Mouse (Mus musculus) megakaryocyte, embryonic 14.5 days (primary cell): Measurements from ENCODE around the gene Prkra. TPM values are rescaled to one million over a fixed set of nuclear protein-coding genes. Genes with fewer than 3 reads are reported as not detected.

Experiments
- H3K27me3 ChIP-seq: replicated peaks from 2 replicates; pipeline ENCODE3; 2012; ENCODE audit warnings: inconsistent platforms
- H3K36me3 ChIP-seq: replicated peaks from 2 replicates; pipeline ENCODE3; 2012; ENCODE audit warnings: low read length, inconsistent platforms, mixed read lengths
- H3K4me1 ChIP-seq: 2 replicates; pipeline ENCODE4 v1.6.1; 2012; ENCODE audit warnings: inconsistent platforms
- H3K4me3 ChIP-seq: replicated peaks from 2 replicates; pipeline ENCODE3; 2012; ENCODE audit warnings: moderate library complexity, mild to moderate bottlenecking, inconsistent platforms
- H3K9me3 ChIP-seq: 2 replicates; pipeline ENCODE4 v1.6.1; 2012; ENCODE audit warnings: inconsistent platforms
- FLI1 ChIP-seq: IDR thresholded peaks from 2 replicates; pipeline ENCODE4 v1.6.1; 2012; ENCODE audit warnings: low read length, inconsistent platforms, mixed read lengths
- GATA1 ChIP-seq: IDR thresholded peaks from 3 replicates; pipeline ENCODE4 v1.6.1; 2012; ENCODE audit warnings: mixed read lengths, low read length, inconsistent platforms, borderline replicate concordance
- polyA plus RNA-seq: library from polyadenylated mRNA; stranded (reverse); fragments of >175 nt; gene quantifications from 2 replicates; pipeline ENCODE4 v1.2.3, GENCODE M21; 2012; ENCODE audit warnings: low replicate concordance; ENCODE audit not compliant: insufficient read depth

The Prkra gene
- polyA plus RNA-seq, 1 experiment: 12.2 TPM

- Histone ChIP-seq H3K4me1 (no peaks in the 10 kb centered on the region), H3K36me3 (peaks cover 36% of the 10 kb centered on the region), H3K9me3 (peaks cover 26% of the 10 kb centered on the region), H3K4me3 (no peak overlapping the region), H3K27me3 (no peaks in the 10 kb centered on the region)
- TF ChIP-seq GATA1: no peak
- no peak for TF ChIP-seq FLI1
Observed at GRCm38 (mm10) chr2:76621724-76622123, 26.1 kb downstream of the Prkra start.

- no peaks in the 10 kb centered on the region for H3K4me1 ChIP-seq
- no peak for TF ChIP-seq FLI1
- no peak for TF ChIP-seq GATA1
Observed at GRCm38 (mm10) chr2:76620188-76620587, 27.6 kb downstream of the Prkra start.

GRCm38 (mm10) chr2:76618078-76618477 is 29.7 kb downstream of the Prkra start:
- no peaks in the 10 kb centered on the region for H3K4me1 ChIP-seq
- no peaks in the 10 kb centered on the region for H3K27me3 ChIP-seq
- no peak overlapping the region for H3K4me3 ChIP-seq
- H3K36me3 ChIP-seq: peaks cover 7% of the 10 kb centered on the region
- H3K9me3 ChIP-seq: 0 out of 2 replicates have a peak, but pooled peaks cover 6% of the 10 kb centered on the region
- no peak for TF ChIP-seq FLI1

More at GRCm38 (mm10) chr2:76620188-76620587, 27.6 kb downstream of the Prkra start:
- Histone ChIP-seq H3K9me3 (peaks cover 12% of the 10 kb centered on the region), H3K27me3 (no peaks in the 10 kb centered on the region), H3K36me3 (peaks cover 24% of the 10 kb centered on the region), H3K4me3 (no peak overlapping the region)

GRCm38 (mm10) chr2:76611996-76612395 is 35.8 kb downstream of the Prkra start:
- Histone ChIP-seq H3K27me3 (no peaks in the 10 kb centered on the region), H3K4me3 (no peak overlapping the region), H3K36me3 (no peaks in the 10 kb centered on the region), H3K4me1 (no peaks in the 10 kb centered on the region), H3K9me3 (peaks cover 14% of the 10 kb centered on the region)
- TF ChIP-seq GATA1 (no peak), FLI1 (no peak)

- H3K4me3 ChIP-seq: no peak overlapping the region
- H3K36me3 ChIP-seq: no peaks in the 10 kb centered on the region
- no peaks in the 10 kb centered on the region for H3K27me3 ChIP-seq
- TF ChIP-seq GATA1: no peak
- no peak for TF ChIP-seq FLI1
- no peaks in the 10 kb centered on the region for H3K4me1 ChIP-seq
- H3K9me3 ChIP-seq: peaks cover 14% of the 10 kb centered on the region
Observed at GRCm38 (mm10) chr2:76610326-76611104, 37.3 kb downstream of the Prkra start.

GRCm38 (mm10) chr2:76606704-76607103 is 41.1 kb downstream of the Prkra start:
- Histone ChIP-seq H3K4me1 (no peaks in the 10 kb centered on the region), H3K4me3 (no peak overlapping the region), H3K9me3 (peaks cover 11% of the 10 kb centered on the region), H3K27me3 (no peaks in the 10 kb centered on the region), H3K36me3 (no peaks in the 10 kb centered on the region)
- no peak for TF ChIP-seq GATA1
- no peak for TF ChIP-seq FLI1

GRCm38 (mm10) chr2:76602256-76602655 is 45.6 kb downstream of the Prkra start:
- H3K9me3 ChIP-seq: no peaks in the 10 kb centered on the region
- no peaks in the 10 kb centered on the region for H3K36me3 ChIP-seq
- TF ChIP-seq GATA1 (no peak), FLI1 (no peak)
- H3K27me3 ChIP-seq: no peaks in the 10 kb centered on the region
- H3K4me3 ChIP-seq: no peak overlapping the region
- no peaks in the 10 kb centered on the region for H3K4me1 ChIP-seq

GRCm38 (mm10) chr2:76599214-76599613 is 48.6 kb downstream of the Prkra start:
- H3K9me3 ChIP-seq: no peaks in the 10 kb centered on the region
- no peaks in the 10 kb centered on the region for H3K27me3 ChIP-seq
- TF ChIP-seq GATA1: no peak
- TF ChIP-seq FLI1: no peak
- no peak overlapping the region for H3K4me3 ChIP-seq
- no peaks in the 10 kb centered on the region for H3K36me3 ChIP-seq
- H3K4me1 ChIP-seq: no peaks in the 10 kb centered on the region

- H3K4me3 ChIP-seq: no peak overlapping the region
- no peaks in the 10 kb centered on the region for H3K9me3 ChIP-seq
- no peaks in the 10 kb centered on the region for H3K27me3 ChIP-seq
- TF ChIP-seq FLI1: no peak
- no peak for TF ChIP-seq GATA1
- H3K4me1 ChIP-seq: no peaks in the 10 kb centered on the region
- no peaks in the 10 kb centered on the region for H3K36me3 ChIP-seq
Observed at GRCm38 (mm10) chr2:76597521-76597920, 50.3 kb downstream of the Prkra start.

GRCm38 (mm10) chr2:76592401-76592924 is 55.4 kb downstream of the Prkra start:
- TF ChIP-seq GATA1: no peak
- TF ChIP-seq FLI1: no peak
- Histone ChIP-seq H3K36me3 (no peaks in the 10 kb centered on the region), H3K9me3 (no peaks in the 10 kb centered on the region), H3K27me3 (no peaks in the 10 kb centered on the region), H3K4me3 (no peak overlapping the region), H3K4me1 (no peaks in the 10 kb centered on the region)

- no peak for TF ChIP-seq GATA1
- TF ChIP-seq FLI1: no peak
- H3K27me3 ChIP-seq: no peaks in the 10 kb centered on the region
- H3K4me1 ChIP-seq: no peaks in the 10 kb centered on the region
- H3K36me3 ChIP-seq: no peaks in the 10 kb centered on the region
- H3K9me3 ChIP-seq: no peaks in the 10 kb centered on the region
- H3K4me3 ChIP-seq: no peak overlapping the region
Observed at GRCm38 (mm10) chr2:76590221-76590620, 57.6 kb downstream of the Prkra start.
